Mouse (Mus musculus) erythroblast, embryonic 14.5 days (primary cell): Measurements from ENCODE around the gene Phf5a. TPM values are rescaled to one million over a fixed set of nuclear protein-coding genes. Genes with fewer than 3 reads are reported as not detected.

Experiments
- H3K27me3 ChIP-seq: 2 replicates; pipeline ENCODE4 v1.6.1; 2012; ENCODE audit warnings: inconsistent platforms; ENCODE audit not compliant: control insufficient read depth
- H3K36me3 ChIP-seq: 2 replicates; pipeline ENCODE4 v1.6.1; 2012; ENCODE audit warnings: mild to moderate bottlenecking, inconsistent platforms; ENCODE audit not compliant: control insufficient read depth
- H3K4me1 ChIP-seq: 2 replicates; pipeline ENCODE4 v1.6.1; 2012; ENCODE audit warnings: inconsistent platforms; ENCODE audit not compliant: control insufficient read depth
- H3K4me3 ChIP-seq: replicated peaks from 2 replicates; pipeline ENCODE3; 2012; ENCODE audit warnings: moderate library complexity, mild to moderate bottlenecking, inconsistent platforms
- H3K9me3 ChIP-seq: 2 replicates; pipeline ENCODE4 v1.6.1; 2012; ENCODE audit warnings: low read length, inconsistent platforms, mixed read lengths; ENCODE audit not compliant: control insufficient read depth
- GATA1 ChIP-seq: IDR thresholded peaks from 2 replicates; pipeline ENCODE4 v1.6.1; 2012; ENCODE audit warnings: low read length, inconsistent platforms, mixed read lengths
- TAL1 ChIP-seq: IDR thresholded peaks from 3 replicates; pipeline ENCODE4 v1.6.1; 2012; ENCODE audit warnings: low read length, inconsistent platforms, mixed read lengths
- polyA plus RNA-seq: library from polyadenylated mRNA; stranded (reverse); fragments of >175 nt; gene quantifications from 2 replicates; pipeline ENCODE4 v1.2.3, GENCODE M21; 2012

Gene Phf5a
- polyA plus RNA-seq, 1 experiment, result 1.9 TPM

DNA sequence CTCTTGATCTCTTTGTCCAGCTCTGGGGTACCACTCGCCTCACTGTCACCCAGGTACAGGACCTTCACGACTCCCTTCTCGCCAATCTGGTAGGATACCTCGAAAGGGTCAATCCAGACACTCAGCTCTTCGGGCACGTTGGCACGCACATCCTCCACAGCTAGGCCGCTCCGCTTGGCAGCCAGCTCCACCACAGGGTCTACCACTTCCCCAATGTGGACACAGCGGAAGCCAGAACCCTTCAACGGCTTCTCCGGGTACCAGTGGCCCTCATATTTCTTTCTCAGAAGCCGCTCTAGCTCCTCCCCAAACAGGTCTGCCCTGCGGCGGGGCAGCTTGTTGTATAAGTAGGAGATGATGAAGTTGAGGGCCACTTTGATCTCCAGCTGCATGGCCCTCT, 20.3 kb downstream of the Phf5a start:
- Histone ChIP-seq H3K9me3 (no peaks in the 10 kb centered on the region), H3K27me3 (no peaks in the 10 kb centered on the region), H3K4me3 (no peak overlapping the region), H3K4me1 (peaks cover 28% of the 10 kb centered on the region), H3K36me3 (peaks cover 67% of the 10 kb centered on the region)
- TF ChIP-seq TAL1 (no peak), GATA1 (no peak)

DNA sequence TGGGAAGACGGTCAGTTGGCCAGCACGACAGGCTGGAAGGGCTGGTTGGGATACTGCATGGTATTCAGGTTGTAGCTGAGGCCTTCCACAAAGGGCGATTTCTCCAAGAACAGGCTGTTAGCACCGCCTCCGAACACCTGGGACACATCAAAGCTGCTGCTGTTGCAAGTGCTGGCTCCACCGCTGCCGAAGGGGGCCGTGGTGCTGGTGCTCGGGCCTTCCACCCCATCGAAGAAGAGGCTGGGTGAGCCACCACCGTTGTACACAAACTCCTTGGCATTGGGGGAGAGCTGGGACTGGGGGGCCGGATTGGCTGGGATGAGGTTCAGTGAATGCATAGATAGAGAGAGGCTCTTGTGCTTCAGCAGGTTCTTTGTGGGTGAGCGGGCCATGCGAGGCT, 21.0 kb downstream of the Phf5a start:
- TF ChIP-seq GATA1, result no peak
- no peak for TF ChIP-seq TAL1
- H3K4me3 ChIP-seq, result no peak overlapping the region
- H3K36me3 ChIP-seq, result peaks cover 69% of the 10 kb centered on the region
- H3K4me1 ChIP-seq, result peaks cover 25% of the 10 kb centered on the region
- H3K9me3 ChIP-seq, result no peaks in the 10 kb centered on the region
- H3K27me3 ChIP-seq, result no peaks in the 10 kb centered on the region

DNA sequence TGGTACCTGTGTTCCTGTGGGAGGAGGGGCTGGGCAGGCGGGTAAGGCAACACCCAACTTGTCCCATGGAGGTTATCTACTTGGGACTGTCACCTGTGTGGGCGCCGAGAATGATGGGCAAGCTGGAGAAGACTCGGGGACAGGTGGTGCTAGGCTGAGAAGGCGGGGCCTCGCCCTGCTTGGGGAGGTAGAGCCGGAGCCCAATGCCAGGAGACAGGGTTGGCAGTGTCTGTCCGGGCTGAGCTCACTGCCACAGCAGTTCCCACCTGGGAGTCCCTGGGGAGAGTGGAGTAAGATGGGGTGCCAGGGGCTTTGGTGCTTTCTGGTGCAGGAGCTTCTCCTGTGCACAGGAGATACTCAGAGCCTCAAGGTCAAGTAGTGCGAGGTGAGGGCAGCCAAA, 22.6 kb downstream of the Phf5a start:
- Histone ChIP-seq H3K27me3 (no peaks in the 10 kb centered on the region), H3K9me3 (no peaks in the 10 kb centered on the region), H3K4me3 (no peak overlapping the region), H3K36me3 (peaks cover 61% of the 10 kb centered on the region), H3K4me1 (peaks cover 20% of the 10 kb centered on the region)
- TF ChIP-seq GATA1 (no peak), TAL1 (no peak)

DNA sequence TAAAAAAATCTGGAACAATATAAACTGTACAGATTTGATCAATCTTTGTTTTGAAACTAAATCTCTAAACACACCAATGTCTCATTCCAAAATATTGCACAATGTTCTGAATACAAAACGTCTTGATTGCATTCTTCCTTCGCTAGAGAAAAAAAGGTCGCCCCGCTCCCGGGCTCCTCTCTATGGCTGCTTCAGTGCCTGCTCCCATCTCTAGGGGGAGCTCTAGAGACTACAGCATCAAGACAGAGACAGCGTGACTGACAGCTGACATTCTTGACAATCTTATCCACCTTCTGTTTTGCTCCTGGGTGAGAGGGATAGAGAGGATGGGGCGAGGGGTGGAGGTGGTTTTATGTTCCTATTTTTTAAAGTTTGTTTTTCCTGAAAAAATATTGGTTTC, 23.4 kb downstream of the Phf5a start:
- no peak for TF ChIP-seq GATA1
- no peak for TF ChIP-seq TAL1
- Histone ChIP-seq H3K4me1 (peaks cover 20% of the 10 kb centered on the region), H3K4me3 (no peak overlapping the region), H3K9me3 (no peaks in the 10 kb centered on the region), H3K27me3 (no peaks in the 10 kb centered on the region), H3K36me3 (peaks cover 56% of the 10 kb centered on the region)

DNA sequence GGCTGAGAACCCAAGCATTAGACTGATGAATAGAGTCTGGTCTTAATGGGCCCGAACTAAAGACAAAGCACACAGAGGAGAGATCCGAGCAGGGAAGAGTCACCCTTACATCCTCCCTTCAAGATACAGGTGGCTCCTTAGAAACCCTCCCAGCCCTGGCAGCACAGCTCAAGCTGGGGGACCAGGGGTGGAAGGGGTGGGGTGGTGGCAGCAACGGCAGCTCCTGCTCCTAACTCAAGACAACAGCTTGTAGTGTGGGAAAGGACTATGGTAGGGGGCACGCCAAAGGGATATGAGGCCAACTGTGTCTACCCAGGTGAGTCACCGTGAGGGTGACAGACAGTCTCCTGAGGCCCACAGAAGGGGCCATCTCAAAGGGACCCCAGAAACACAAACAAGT, 23.9 kb downstream of the Phf5a start:
- no peaks in the 10 kb centered on the region for H3K27me3 ChIP-seq
- TF ChIP-seq TAL1, result no peak
- no peak for TF ChIP-seq GATA1
- no peak overlapping the region for H3K4me3 ChIP-seq
- H3K9me3 ChIP-seq, result no peaks in the 10 kb centered on the region
- peaks cover 20% of the 10 kb centered on the region for H3K4me1 ChIP-seq
- H3K36me3 ChIP-seq, result peaks cover 53% of the 10 kb centered on the region

DNA sequence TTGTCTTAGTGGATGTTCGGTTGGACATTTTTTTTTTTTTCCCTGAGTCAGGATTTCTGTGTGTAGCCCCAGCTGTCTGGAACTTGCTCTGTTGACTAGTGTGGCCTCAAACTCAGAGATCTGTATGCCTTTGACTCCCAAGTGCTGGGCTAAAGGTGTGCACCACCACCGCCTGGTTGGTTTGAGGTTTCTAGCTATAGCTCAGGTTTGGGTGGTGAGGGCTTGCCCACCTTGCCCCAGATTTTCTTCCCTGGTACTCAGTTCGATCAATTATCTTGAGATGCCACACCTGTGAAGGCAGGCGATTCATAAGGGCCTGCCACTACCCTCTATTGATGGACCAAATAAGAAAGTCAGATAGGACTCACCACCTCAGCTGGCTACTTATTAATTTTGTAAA, 24.6 kb downstream of the Phf5a start:
- TF ChIP-seq TAL1 (no peak), GATA1 (no peak)
- H3K4me3 ChIP-seq, result no peak overlapping the region
- H3K9me3 ChIP-seq, result no peaks in the 10 kb centered on the region
- peaks cover 46% of the 10 kb centered on the region for H3K36me3 ChIP-seq
- H3K27me3 ChIP-seq, result no peaks in the 10 kb centered on the region
- H3K4me1 ChIP-seq, result peaks cover 17% of the 10 kb centered on the region

DNA sequence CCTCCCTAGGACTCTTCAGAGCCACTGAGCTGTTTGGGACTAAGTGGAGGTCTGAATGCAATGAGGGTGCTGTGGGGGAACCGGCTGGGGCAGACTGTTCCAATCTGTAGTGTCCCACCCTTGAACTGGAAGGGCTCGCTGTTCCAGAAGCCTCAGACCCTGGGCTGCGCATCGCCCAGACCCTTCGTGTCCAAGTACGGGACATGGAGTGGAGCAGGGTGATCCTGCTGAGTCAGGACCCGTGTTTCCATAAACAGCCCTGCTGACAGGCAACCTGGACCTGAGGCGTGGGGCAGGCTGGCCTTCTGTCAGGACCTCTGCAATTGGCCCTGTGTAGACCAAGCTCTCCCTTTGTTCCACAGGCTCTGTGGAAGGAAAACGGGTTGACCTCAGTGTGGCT, 25.0 kb downstream of the Phf5a start:
- H3K9me3 ChIP-seq, result no peaks in the 10 kb centered on the region
- TF ChIP-seq TAL1 (no peak), GATA1 (no peak)
- no peak overlapping the region for H3K4me3 ChIP-seq
- peaks cover 17% of the 10 kb centered on the region for H3K4me1 ChIP-seq
- H3K27me3 ChIP-seq, result no peaks in the 10 kb centered on the region
- peaks cover 42% of the 10 kb centered on the region for H3K36me3 ChIP-seq

DNA sequence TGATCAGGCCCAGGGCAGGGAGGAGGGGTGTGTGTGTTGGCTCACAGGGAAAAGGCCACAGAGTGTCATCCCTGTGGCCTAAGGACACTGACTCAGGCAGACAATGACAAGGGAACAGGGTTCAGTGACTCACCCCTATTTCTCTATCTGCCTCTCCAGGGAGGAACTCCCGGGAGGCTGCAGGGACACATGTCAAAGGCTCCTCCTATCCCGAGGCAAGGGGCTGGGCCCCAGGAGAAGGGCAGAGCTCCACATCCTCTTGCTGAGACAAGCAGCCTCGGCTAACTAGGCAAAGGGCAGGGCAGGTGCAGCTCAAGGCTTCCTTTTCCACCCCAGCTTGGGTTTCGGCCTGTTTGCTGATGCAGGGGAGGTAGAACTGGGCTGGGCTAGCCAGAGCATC, 26.0 kb downstream of the Phf5a start:
- H3K36me3 ChIP-seq, result peaks cover 31% of the 10 kb centered on the region
- H3K4me3 ChIP-seq, result no peak overlapping the region
- TF ChIP-seq GATA1 (no peak), TAL1 (no peak)
- H3K4me1 ChIP-seq, result peaks cover 17% of the 10 kb centered on the region
- peaks cover 2% of the 10 kb centered on the region; the same call in 1 of the 2 replicates for H3K27me3 ChIP-seq
- no peaks in the 10 kb centered on the region for H3K9me3 ChIP-seq

DNA sequence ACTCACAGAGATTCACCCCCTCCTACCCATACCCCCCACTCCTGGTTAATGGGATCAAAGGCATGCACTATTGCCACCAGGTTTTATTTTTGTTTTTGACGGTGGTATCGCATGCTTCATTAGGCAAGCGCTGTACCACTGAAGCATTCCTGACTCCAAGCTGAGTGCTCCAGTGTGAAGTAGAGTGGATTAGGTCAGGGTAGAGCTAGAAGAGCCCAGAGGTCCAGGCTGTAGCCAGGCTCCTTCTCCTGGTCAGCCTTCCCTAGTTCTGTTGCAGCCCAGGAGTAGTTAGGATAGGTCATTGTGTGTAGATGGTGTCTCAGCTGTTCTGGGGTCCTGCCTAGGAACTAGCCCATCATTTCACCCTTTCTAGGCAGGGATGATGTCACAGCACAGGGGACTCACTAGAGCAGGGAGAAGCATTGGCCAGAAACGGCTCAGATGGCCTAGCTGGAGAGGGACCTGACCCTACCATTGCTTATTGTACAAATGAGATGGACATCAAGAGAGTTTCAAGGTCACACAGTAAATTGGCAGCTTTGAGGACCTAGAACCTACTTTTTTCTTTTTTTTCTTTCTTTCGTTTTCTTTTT, 26.6 kb downstream of the Phf5a start:
- H3K4me3 ChIP-seq, result no peak overlapping the region
- peaks cover 25% of the 10 kb centered on the region for H3K36me3 ChIP-seq
- TF ChIP-seq GATA1 (no peak), TAL1 (no peak)
- H3K4me1 ChIP-seq, result peaks cover 17% of the 10 kb centered on the region
- H3K27me3 ChIP-seq, result peaks cover 2% of the 10 kb centered on the region; the same call in 1 of the 2 replicates
- no peaks in the 10 kb centered on the region for H3K9me3 ChIP-seq

DNA sequence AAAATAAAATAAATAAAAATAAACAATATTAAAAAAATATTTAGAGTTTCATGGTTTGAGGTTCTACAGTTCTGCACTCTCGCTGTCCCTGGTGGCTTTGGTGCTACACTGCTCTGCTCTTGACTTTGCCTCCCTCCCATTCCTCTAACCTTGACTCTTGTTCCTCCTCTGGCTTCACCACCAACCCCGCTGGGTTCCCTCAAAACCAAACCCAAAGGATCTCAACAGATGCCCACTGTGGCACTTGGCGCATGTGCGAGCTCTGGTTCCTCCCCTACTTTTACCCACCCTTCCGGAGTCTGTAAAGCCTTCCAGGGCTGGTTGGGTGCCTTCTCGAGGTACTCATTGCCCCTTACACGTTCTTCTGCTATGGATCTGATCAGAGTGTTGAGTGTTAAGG, 29.4 kb downstream of the Phf5a start:
- Histone ChIP-seq H3K27me3 (peaks cover 8% of the 10 kb centered on the region), H3K36me3 (peaks cover 5% of the 10 kb centered on the region), H3K9me3 (no peaks in the 10 kb centered on the region), H3K4me1 (peaks cover 9% of the 10 kb centered on the region), H3K4me3 (no peak overlapping the region)
- TF ChIP-seq TAL1, result no peak
- TF ChIP-seq GATA1, result no peak
